Mouse (Mus musculus): ENCODE measurements around the gene Aurkaip1.

The Aurkaip1 gene

GRCm38 (mm10) chr4:155829866-155830265, 1.2 kb upstream of the Aurkaip1 start:
- no peak for DNase-seq (ENCODE audit: low spot score in 2 of 2)

GRCm38 (mm10) chr4:155830596-155830995, 476 bp upstream of the Aurkaip1 start:
- DNase-seq (ENCODE audit: low spot score in 2 of 2) = no peak

DNA sequence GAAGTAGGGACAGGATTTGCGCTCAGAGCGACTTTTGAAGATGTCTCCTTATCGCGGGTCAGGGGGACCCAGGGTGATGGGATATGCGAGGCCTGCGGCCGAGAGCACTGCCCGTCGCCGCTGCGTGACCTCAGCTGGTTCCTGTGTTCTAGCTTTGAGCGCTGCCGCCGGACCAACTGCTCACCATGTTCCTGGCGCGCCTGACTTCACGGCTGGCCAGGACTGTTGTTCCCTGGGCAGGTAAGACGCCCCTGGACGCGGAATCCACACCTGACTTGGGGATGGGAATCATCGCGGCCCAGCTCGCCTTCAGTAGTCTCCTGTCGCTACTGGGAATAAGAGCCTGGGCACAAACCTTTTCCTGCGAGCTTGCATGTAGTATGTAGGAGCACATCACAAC, 759 bp downstream of the Aurkaip1 start:
- no peak for DNase-seq (ENCODE audit: low spot score in 2 of 2)

GRCm38 (mm10) chr4:155832321-155832720, 1.2 kb downstream of the Aurkaip1 start:
- no peak for DNase-seq (ENCODE audit: low spot score in 2 of 2)

GRCm38 (mm10) chr4:155833234-155833633, 2.2 kb downstream of the Aurkaip1 start:
- DNase-seq (ENCODE audit: low spot score in 2 of 2) = no peak

- peak in 1 of 2 experiments; percentile 62 for DNase-seq (ENCODE audit: low spot score in 2 of 2)
These were observed 2.8 kb downstream of the Aurkaip1 start for GRCm38 (mm10) chr4:155833836-155834235.

- DNase-seq (ENCODE audit: low spot score in 2 of 2) = no peak
These were observed 6.4 kb downstream of the Aurkaip1 start for GRCm38 (mm10) chr4:155837404-155838010.

DNA sequence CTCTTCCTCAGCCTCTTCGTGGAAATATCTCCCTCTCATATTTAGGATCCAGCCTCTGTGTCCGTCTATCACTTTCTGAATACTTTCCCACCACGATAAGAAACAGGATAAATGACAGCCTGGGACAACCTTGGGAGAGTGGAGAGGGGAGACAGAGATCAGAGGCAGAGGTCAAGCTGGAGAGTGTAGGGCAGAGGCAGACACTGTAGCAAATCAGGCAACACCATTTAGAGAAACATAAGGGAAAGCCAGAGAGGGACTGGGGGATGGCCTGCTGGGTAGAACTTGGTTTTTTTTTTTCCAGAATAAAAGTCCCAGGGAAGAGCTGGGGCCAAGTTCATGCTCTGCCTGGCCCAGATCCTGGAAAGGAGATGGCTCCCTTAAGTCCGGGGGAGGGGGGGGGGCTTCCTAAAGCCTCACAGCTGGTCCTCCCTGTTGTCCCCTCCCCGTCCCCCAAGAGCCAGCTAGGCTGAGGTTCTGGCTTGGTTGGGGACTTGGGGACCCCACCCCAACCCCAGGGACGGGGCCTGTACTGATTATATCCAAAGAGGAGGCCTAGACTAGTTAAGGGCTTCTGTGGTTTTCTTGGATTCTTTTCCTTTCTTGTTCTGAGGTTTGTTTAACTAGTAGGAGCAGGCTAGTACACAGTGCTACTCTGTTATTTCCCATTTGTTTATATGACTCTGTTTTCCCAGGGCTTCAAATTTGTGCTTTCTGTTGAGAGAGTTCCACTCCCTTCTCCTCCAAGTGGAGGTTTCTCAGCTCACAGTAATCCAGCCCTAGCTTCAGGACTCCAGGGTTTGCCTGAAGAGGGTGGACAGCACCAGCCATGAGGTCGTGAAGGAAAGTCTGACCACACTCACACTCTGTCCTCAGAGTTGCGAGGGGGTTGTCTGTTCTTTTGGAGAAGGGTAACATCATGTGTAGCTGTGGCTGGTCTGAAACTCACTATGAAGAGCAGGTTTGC, 7.4 kb downstream of the Aurkaip1 start:
- DNase-seq (ENCODE audit: low spot score in 2 of 2) = no peak

DNA sequence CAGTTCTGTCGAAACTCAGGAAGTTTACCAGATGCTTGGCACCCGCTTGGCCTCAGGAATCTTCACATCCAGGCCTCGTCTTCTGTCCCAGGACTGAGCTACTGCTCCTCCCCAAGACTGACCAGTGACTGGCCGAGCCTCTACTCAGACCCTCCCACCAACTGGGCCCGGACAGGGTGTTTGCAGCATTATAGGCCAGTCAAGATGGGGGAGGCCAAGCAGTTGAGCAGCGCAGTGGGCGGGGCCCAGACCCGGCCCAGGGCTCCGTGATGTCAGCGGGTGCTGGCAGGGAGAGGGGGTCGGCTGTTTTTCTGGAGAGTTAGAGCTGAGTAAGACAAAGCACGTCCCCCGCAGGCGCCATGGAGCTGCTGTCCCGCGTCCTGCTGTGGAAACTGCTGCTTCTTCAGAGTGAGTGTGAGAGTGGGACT, 8.4 kb downstream of the Aurkaip1 start, which contains the start of gene Mxra8:
Gene Mxra8 (plus strand): TSS at position 198 of the 428 bp plus-strand sequence.
- DNase-seq (ENCODE audit: low spot score in 2 of 2) = no peak

DNA sequence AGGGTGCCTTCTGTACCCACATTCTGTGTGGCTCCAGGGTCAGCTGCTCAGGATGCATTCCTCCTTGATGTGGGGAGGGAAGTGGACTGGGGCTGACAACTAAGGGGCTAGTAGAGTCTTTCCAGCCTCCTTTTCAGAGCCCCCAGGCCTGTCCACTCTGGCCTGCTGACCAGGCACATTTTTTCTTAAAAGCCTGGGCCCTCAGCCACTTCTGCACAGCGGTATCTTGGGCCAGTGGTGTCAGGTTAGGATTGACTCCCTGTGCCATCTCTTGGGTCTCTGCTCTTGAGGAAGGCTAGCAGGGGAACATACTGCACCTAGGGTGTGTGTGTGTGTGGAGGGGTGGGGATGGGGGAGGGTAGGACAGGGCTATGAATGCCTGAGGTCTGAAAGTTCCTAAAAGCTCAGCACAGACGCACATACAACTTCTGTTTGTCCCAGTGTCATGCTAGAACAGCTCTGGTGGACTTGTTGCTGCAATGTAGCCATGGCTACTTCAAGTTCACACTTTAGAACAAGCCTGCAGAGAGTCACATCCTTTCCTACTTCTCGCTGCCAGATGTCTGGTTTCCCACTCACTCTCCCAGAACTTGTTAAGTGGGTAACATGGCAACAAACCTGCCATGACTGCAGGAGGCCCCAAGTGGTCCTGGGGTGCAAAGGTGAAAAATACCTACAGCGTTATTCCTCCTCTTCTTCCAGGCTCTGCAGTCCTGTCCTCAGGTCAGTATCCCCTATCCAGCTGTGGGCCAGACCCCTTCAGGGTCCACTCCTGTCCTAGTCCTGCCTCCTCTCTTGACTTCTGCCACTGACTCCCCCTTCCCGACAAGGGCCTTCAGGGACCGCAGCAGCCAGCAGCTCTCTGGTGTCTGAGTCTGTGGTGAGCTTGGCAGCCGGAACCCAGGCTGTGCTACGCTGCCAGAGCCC, 9.3 kb downstream of the Aurkaip1 start:
- DNase-seq (ENCODE audit: low spot score in 2 of 2) = no peak

- DNase-seq (ENCODE audit: low spot score in 2 of 2) = no peak
These were observed 10.0 kb downstream of the Aurkaip1 start for GRCm38 (mm10) chr4:155841003-155841454.

DNA sequence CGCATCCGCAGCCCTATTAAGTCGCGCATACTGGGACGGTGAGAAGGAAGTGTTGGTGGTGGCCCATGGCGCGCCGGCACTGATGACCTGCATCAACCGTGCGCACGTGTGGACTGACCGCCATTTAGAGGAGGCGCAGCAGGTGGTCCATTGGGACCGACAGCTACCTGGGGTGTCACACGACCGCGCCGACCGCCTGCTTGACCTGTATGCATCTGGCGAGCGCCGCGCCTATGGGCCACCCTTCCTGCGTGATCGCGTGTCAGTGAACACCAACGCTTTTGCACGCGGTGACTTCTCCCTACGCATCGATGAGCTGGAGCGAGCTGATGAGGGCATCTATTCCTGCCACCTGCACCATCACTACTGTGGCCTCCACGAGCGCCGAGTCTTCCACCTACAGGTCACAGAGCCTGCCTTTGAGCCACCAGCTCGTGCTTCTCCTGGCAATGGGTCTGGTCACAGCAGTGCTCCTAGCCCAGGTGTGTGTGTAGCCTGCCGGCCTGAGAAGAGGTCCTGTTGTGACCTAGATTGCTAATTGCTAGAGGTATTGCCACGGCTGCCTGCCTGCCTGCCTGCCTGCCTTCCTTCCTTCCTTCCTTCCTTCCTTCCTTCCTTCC, 10.7 kb downstream of the Aurkaip1 start:
- DNase-seq (ENCODE audit: low spot score in 2 of 2) = no peak

DNA sequence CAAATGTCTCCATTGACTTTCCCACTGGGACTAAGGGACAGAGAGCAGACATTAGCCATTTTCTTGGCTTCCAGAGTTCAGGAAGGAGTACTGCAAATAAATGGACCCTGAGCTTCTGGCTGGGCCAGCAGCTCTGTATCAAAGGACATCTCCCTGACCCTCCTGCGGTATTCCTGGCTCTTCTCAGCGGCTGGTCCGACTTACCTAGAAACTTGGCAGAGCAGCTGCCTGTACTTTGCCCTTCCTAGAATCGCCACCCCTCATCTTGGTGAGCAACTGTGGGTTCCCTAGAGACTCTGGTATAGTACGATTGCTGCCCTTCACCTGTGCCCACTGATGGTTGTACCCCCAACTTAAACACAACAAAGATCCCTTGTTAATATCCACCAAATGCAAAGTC, 12.2 kb downstream of the Aurkaip1 start:
- DNase-seq (ENCODE audit: low spot score in 2 of 2) = no peak

GRCm38 (mm10) chr4:155846871-155847578, 16.0 kb downstream of the Aurkaip1 start, which contains the start of gene Dvl1:
Dvl1 (plus strand) TSS chr4:155847402.
- DNase-seq (ENCODE audit: low spot score in 2 of 2) = peak; percentile 82 to 83

GRCm38 (mm10) chr4:155847591-155848352, 16.7 kb downstream of the Aurkaip1 start:
- DNase-seq (ENCODE audit: low spot score in 2 of 2) = no peak

DNA sequence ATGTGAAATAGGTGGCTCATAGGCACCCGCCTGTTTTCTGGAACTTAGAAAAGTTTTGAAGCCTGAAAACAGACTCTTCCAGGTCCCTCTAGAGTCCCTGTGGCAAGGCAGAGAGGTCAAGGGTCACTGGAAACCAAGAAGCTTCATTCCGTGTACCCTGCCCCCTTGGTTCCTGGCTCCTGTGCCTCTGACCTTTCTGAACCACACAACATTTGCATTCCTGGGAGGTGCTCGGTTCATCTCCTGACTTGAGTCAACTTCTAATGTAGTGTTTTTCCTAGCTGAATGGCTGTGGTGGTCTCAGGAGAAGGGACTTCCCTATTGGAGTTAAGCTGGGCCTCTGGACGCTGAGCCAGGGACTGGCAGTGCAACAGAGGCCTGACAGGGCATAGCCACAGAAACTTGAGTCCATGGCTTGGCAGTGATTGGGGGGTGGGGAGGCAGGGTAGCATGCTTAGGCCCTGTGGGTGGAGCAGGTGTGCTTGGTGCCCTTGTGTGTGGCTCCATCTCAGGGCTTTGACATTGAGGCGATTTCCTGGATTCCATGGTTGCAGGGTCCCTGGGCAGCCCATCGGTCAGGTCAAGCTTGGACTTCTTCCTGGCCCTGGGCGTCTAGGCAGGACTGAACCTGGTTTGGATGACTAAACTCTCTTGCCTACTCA, 17.5 kb downstream of the Aurkaip1 start:
- DNase-seq (ENCODE audit: low spot score in 2 of 2) = no peak

DNA sequence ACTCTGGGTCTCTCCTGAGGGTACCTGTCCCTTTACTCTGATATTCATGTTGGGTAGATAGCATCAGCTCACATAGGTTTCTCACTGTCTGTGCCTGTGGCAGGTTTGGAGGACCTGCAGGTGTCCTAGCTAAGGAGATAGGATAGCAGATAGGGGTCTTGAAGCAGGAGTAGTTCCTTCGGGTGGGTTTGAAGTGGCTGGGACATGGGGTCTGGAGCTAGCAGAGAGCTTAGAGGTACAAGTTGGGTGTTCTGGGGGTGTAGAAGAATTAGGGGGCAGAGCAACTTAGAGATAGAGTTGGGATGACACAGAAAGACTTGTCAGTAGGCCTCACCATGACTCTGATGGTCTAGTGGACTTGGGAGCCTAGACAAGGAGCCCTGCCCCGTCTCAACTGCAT, 18.3 kb downstream of the Aurkaip1 start:
- DNase-seq (ENCODE audit: low spot score in 2 of 2) = no peak

- DNase-seq (ENCODE audit: low spot score in 2 of 2) = no peak
These were observed 18.9 kb downstream of the Aurkaip1 start for GRCm38 (mm10) chr4:155849792-155850451.

DNA sequence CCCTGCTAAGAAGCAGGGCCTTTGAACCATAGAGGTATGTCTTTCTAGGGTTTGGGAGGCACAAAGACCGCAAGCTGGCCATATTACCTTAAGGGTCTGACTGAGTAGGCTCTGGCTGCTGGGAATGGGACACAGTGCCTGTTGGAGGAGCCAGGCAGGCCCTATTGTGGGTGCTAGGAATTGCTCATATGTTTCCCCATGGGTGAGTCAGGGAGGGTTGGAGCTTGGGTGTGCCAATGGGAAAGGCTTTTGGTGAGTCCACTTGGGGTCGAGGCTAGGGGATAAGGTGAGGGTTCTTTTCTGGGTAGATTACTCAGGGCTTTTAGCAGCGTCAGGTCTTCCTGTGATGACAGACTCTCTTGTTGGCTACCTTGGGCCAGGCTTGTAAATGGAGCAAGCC, 20.3 kb downstream of the Aurkaip1 start:
- no peak for DNase-seq (ENCODE audit: low spot score in 2 of 2)

Data from right cerebral cortex, postnatal 36 days (tissue).